Mouse (Mus musculus) stomach, postnatal 0 days (tissue): Measurements from ENCODE around the gene Phc1. TPM values are rescaled to one million over a fixed set of nuclear protein-coding genes. Genes with fewer than 3 reads are reported as not detected.

Experiments used
- ATAC-seq: fragments of 200-750 bp; cut with Nextera tagmentation; 2 replicates; pipeline ENCODE4 v1.8.0; 2017; ENCODE audit not compliant: low FRiP score, low TSS enrichment
- DNase-seq: peaks from one replicate; pipeline ENCODE4 v3.0.0-alpha.2; 2016; ENCODE audit warnings: low spot score
- H3K27ac ChIP-seq: fragments of 300-500 bp; sonication (generic); replicated peaks from 2 replicates; pipeline ENCODE4 v1.5.1; 2014; ENCODE audit warnings: mild to moderate bottlenecking, control low read depth
- H3K27me3 ChIP-seq: fragments of 300-500 bp; sonication (generic); 2 replicates; pipeline ENCODE4 v1.6.1; 2014; ENCODE audit warnings: low read length; ENCODE audit not compliant: control insufficient read depth, insufficient read depth
- H3K36me3 ChIP-seq: fragments of 300-500 bp; sonication (generic); 2 replicates; pipeline ENCODE4 v1.6.1; 2014; ENCODE audit warnings: low read length, mixed read lengths; ENCODE audit not compliant: control insufficient read depth, insufficient read depth
- H3K4me1 ChIP-seq: fragments of 300-500 bp; sonication (generic); replicated peaks from 2 replicates; pipeline ENCODE4 v1.6.1; 2014; ENCODE audit warnings: antibody characterized with exemption; ENCODE audit not compliant: control insufficient read depth, insufficient read depth
- H3K4me2 ChIP-seq: fragments of 300-500 bp; sonication (generic); replicated peaks from 2 replicates; pipeline ENCODE4 v1.6.1; 2014; ENCODE audit warnings: low read depth, mild to moderate bottlenecking, control low read depth, moderate library complexity
- H3K4me3 ChIP-seq: fragments of 300-500 bp; sonication (generic); 2 replicates; pipeline ENCODE4 v1.5.1; 2014; ENCODE audit warnings: low read depth, low read length, control low read depth
- H3K9ac ChIP-seq: fragments of 300-500 bp; sonication (generic); 2 replicates; pipeline ENCODE4 v1.6.1; 2014; ENCODE audit warnings: mild to moderate bottlenecking, low read length, control low read depth, mixed read lengths
- H3K9me3 ChIP-seq: fragments of 300-500 bp; sonication (generic); 2 replicates; pipeline ENCODE4 v1.6.1; 2016; ENCODE audit warnings: low read length; ENCODE audit not compliant: control insufficient read depth
- CTCF ChIP-seq: IDR thresholded peaks from 2 replicates; pipeline ENCODE4 v1.5.1; 2016; ENCODE audit warnings: antibody characterized with exemption, low read depth, mild to moderate bottlenecking, moderate library complexity
- EP300 ChIP-seq: optimal IDR thresholded peaks from 2 replicates; pipeline ENCODE3; 2016; ENCODE audit warnings: antibody characterized with exemption
- WGBS: fragments of 180-500 bp; shearing (Covaris S2); extraction: QIAGEN DNeasy Blood & Tissue Kit; methylation state at CpG from one replicate; pipeline ENCODE4 v1.1.7; 2014; 5-methylcytosine and 5-hydroxymethylcytosine counted together
- polyA plus RNA-seq: library from polyadenylated mRNA; unstranded; fragments of >200 nt; fragmentation: Nextera tagmentation; extraction: Ambion mirVana; gene quantifications from 2 replicates; pipeline ENCODE4 v1.2.1, GENCODE M21; 2015

Phc1 gene
- polyA plus RNA-seq, 1 experiment from 2014 or later: 5.3 TPM

GRCm38 (mm10) chr6:122284823-122285222, 55.5 kb downstream of the Phc1 start:
- H3K27me3 ChIP-seq: no peaks in the 10 kb centered on the region
- 44% methylated on average over 1 of the region's 1 CpGs for WGBS
- H3K9ac ChIP-seq: no peak overlapping the region
- H3K4me2 ChIP-seq: no peak overlapping the region
- ATAC-seq: no peak
- no peaks in the 10 kb centered on the region for H3K4me1 ChIP-seq
- H3K9me3 ChIP-seq: no peaks in the 10 kb centered on the region
- no peak overlapping the region for H3K27ac ChIP-seq
- H3K4me3 ChIP-seq: no peak overlapping the region
- no peaks in the 10 kb centered on the region for H3K36me3 ChIP-seq
- DNase-seq: no peak
- TF ChIP-seq CTCF: no peak
- TF ChIP-seq EP300: no peak

GRCm38 (mm10) chr6:122284304-122284703, 56.1 kb downstream of the Phc1 start:
- TF ChIP-seq CTCF: no peak
- no peak for TF ChIP-seq EP300
- Histone ChIP-seq H3K9me3 (no peaks in the 10 kb centered on the region), H3K27me3 (no peaks in the 10 kb centered on the region), H3K4me3 (no peak overlapping the region), H3K9ac (no peak overlapping the region), H3K36me3 (no peaks in the 10 kb centered on the region), H3K4me2 (no peak overlapping the region), H3K27ac (no peak overlapping the region), H3K4me1 (no peaks in the 10 kb centered on the region)
- 80% methylated on average over 4 of the region's 4 CpGs for WGBS
- DNase-seq (no peak), ATAC-seq (no peak)

- Histone ChIP-seq H3K9me3 (no peaks in the 10 kb centered on the region), H3K4me1 (no peaks in the 10 kb centered on the region), H3K36me3 (no peaks in the 10 kb centered on the region), H3K9ac (no peak overlapping the region), H3K27me3 (no peaks in the 10 kb centered on the region), H3K4me3 (no peak overlapping the region), H3K27ac (no peak overlapping the region), H3K4me2 (no peak overlapping the region)
- DNase-seq (no peak), ATAC-seq (no peak)
- WGBS: 75% methylated on average over 2 of the region's 2 CpGs
- TF ChIP-seq EP300: no peak
- no peak for TF ChIP-seq CTCF
Measured at GRCm38 (mm10) chr6:122283429-122283828, 56.9 kb downstream of the Phc1 start.

- H3K27me3 ChIP-seq: no peaks in the 10 kb centered on the region
- TF ChIP-seq EP300 (no peak), CTCF (no peak)
- no peak within 1 kb of the TSS for H3K9ac ChIP-seq
- WGBS: 82% methylated on average over 6 of the region's 6 CpGs
- no peaks in the 10 kb centered on the region for H3K9me3 ChIP-seq
- H3K4me3 ChIP-seq: no peak within 1 kb of the TSS
- H3K4me1 ChIP-seq: no peaks in the 10 kb centered on the region
- no peak for ATAC-seq
- H3K27ac ChIP-seq: no peak within 1 kb of the TSS
- DNase-seq: no peak
- no peak within 1 kb of the TSS for H3K4me2 ChIP-seq
- no peaks in the 10 kb centered on the region for H3K36me3 ChIP-seq
Measured at GRCm38 (mm10) chr6:122282782-122283181, 57.6 kb downstream of the Phc1 start, which contains the start of gene Klrg1. Klrg1 (minus strand) TSS chr6:122282882.

- no peak overlapping the region for H3K9ac ChIP-seq
- 76% methylated on average over 7 of the region's 7 CpGs for WGBS
- no peak overlapping the region for H3K27ac ChIP-seq
- H3K4me2 ChIP-seq: no peak overlapping the region
- ATAC-seq (no peak), DNase-seq (no peak)
- H3K4me1 ChIP-seq: no peaks in the 10 kb centered on the region
- no peaks in the 10 kb centered on the region for H3K27me3 ChIP-seq
- no peaks in the 10 kb centered on the region for H3K9me3 ChIP-seq
- no peak for TF ChIP-seq EP300
- TF ChIP-seq CTCF: no peak
- H3K36me3 ChIP-seq: no peaks in the 10 kb centered on the region
- H3K4me3 ChIP-seq: no peak overlapping the region
Measured at GRCm38 (mm10) chr6:122276565-122276964, 63.8 kb downstream of the Phc1 start.

- 45% methylated on average over 5 of the region's 5 CpGs for WGBS
- Histone ChIP-seq H3K27ac (no peak overlapping the region), H3K36me3 (no peaks in the 10 kb centered on the region), H3K27me3 (no peaks in the 10 kb centered on the region), H3K4me1 (no peaks in the 10 kb centered on the region), H3K4me2 (no peak overlapping the region), H3K4me3 (no peak overlapping the region), H3K9me3 (no peaks in the 10 kb centered on the region), H3K9ac (no peak overlapping the region)
- DNase-seq (no peak), ATAC-seq (no peak)
- TF ChIP-seq EP300 (no peak), CTCF (no peak)
Measured at GRCm38 (mm10) chr6:122274546-122274945, 65.8 kb downstream of the Phc1 start.

GRCm38 (mm10) chr6:122270152-122270551, 70.2 kb downstream of the Phc1 start:
- ATAC-seq (no peak), DNase-seq (peak; percentile 9)
- 77% methylated on average over 11 of the region's 11 CpGs for WGBS
- Histone ChIP-seq H3K4me2 (no peak overlapping the region), H3K36me3 (no peaks in the 10 kb centered on the region), H3K9me3 (no peaks in the 10 kb centered on the region), H3K4me3 (no peak overlapping the region), H3K27ac (no peak overlapping the region), H3K9ac (no peak overlapping the region), H3K4me1 (no peaks in the 10 kb centered on the region), H3K27me3 (no peaks in the 10 kb centered on the region)
- no peak for TF ChIP-seq CTCF
- TF ChIP-seq EP300: no peak
